Mouse (Mus musculus): ENCODE measurements around the gene Dip2a. TPM values are rescaled to one million over a fixed set of nuclear protein-coding genes. Genes with fewer than 3 reads are reported as not detected.

Gene Dip2a
- polyA plus RNA-seq, 1 experiment, result 12.5 TPM

- H3K4me3 ChIP-seq (ENCODE audit: low read depth, low read length), result no peak overlapping the region
- TF ChIP-seq CTCF (IDR thresholded peaks at IDR 0.05; ENCODE audit: low read depth, low read length), result no peak
- TF ChIP-seq EP300 (IDR thresholded peaks at IDR 0.05; ENCODE audit: insufficient read depth, low read depth, low read length), result no peak
- no peak for TF ChIP-seq POLR2A (IDR thresholded peaks at IDR 0.05; ENCODE audit: insufficient read depth, low read length)
- no peak overlapping the region for H3K27ac ChIP-seq (ENCODE audit: insufficient read depth, low read length)
- H3K9me3 ChIP-seq (replicated peaks; ENCODE audit: control insufficient read depth, insufficient read depth, low read length, poor library complexity, severe bottlenecking), result no peaks in the 10 kb centered on the region
- H3K4me1 ChIP-seq (ENCODE audit: control insufficient read depth, insufficient read depth, low read length), result peaks cover 3% of the 10 kb centered on the region
- H3K36me3 ChIP-seq (ENCODE audit: control insufficient read depth, insufficient read depth, low read length, poor library complexity, severe bottlenecking), result no peaks in the 10 kb centered on the region
- H3K9ac ChIP-seq (ENCODE audit: low read depth, poor library complexity, severe bottlenecking), result no peak overlapping the region
- no peaks in the 10 kb centered on the region for H3K27me3 ChIP-seq (ENCODE audit: control insufficient read depth, insufficient read depth, low read length, poor library complexity, severe bottlenecking)
Measured at GRCm38 (mm10) chr10:76300133-76300532, 45.0 kb downstream of the Dip2a start.

DNA sequence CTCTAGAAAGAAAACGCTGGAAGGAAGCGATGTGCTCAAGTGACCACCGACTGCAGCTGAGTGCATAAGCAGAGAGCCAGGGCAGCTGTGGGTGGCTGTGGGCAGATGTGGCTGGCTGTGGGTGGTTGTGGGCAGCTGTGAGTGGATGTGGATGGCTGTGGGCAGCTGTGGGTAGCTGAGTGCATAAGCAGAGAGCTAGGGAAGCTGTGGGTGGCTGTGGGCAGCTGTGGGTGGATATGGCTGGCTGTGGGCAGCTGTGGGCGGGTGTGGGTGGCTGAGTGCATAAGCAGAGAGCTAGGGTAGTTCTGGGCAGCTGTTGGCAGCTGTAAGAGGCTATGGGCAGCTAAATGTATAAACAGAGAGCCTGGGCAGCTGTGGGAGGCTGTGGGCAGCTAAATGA lies 51.9 kb downstream of the Dip2a start:
- no peak overlapping the region for H3K27ac ChIP-seq (ENCODE audit: insufficient read depth, low read length)
- H3K9me3 ChIP-seq (replicated peaks; ENCODE audit: control insufficient read depth, insufficient read depth, low read length, poor library complexity, severe bottlenecking), result no peaks in the 10 kb centered on the region
- H3K27me3 ChIP-seq (ENCODE audit: control insufficient read depth, insufficient read depth, low read length, poor library complexity, severe bottlenecking), result no peaks in the 10 kb centered on the region
- no peaks in the 10 kb centered on the region for H3K4me1 ChIP-seq (ENCODE audit: control insufficient read depth, insufficient read depth, low read length)
- H3K36me3 ChIP-seq (ENCODE audit: control insufficient read depth, insufficient read depth, low read length, poor library complexity, severe bottlenecking), result no peaks in the 10 kb centered on the region
- no peak overlapping the region for H3K4me3 ChIP-seq (ENCODE audit: low read depth, low read length)
- H3K9ac ChIP-seq (ENCODE audit: low read depth, poor library complexity, severe bottlenecking), result no peak overlapping the region
- no peak for TF ChIP-seq POLR2A (IDR thresholded peaks at IDR 0.05; ENCODE audit: insufficient read depth, low read length)
- no peak for TF ChIP-seq EP300 (IDR thresholded peaks at IDR 0.05; ENCODE audit: insufficient read depth, low read depth, low read length)
- no peak for TF ChIP-seq CTCF (IDR thresholded peaks at IDR 0.05; ENCODE audit: low read depth, low read length)

DNA sequence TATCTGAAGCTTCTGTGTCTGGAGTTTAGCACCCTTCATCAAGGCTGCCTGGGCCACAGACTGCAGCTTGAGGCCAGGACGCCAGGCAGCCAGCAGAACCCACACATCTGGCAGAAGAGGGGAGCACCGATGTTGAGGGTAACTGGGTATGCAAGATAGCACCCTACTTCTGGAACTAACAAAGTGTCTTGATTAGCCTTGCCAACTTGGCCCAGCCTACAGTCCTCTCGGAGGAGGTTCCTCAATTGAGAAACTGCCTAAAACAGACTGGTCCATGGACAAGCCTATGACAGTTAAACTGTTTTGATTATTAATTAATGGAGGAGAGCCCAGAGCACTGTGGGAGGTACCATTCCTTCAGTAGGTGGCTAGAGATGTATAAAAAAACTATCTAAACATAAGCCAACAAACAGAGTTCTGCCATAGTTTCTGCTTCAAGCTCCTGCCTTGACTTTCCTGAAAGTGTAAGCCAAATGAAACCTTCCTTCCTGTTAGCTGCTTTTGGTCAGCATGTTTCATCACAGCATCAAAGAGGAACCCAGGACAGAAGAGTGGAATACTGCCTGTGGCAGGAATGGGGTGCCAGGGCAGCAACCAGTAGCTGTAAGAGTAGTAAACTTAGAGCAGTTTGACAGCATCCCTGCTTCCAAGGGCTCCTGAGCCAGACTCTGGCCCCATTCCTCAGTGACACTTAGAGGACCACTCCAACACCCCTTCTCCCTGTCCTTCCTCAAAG lies 55.0 kb downstream of the Dip2a start:
- Histone ChIP-seq H3K27me3 (ENCODE audit: control insufficient read depth, insufficient read depth, low read length, poor library complexity, severe bottlenecking) (no peaks in the 10 kb centered on the region), H3K36me3 (ENCODE audit: control insufficient read depth, insufficient read depth, low read length, poor library complexity, severe bottlenecking) (no peaks in the 10 kb centered on the region), H3K9me3 (replicated peaks; ENCODE audit: control insufficient read depth, insufficient read depth, low read length, poor library complexity, severe bottlenecking) (no peaks in the 10 kb centered on the region), H3K9ac (ENCODE audit: low read depth, poor library complexity, severe bottlenecking) (no peak overlapping the region), H3K4me3 (ENCODE audit: low read depth, low read length) (no peak overlapping the region), H3K4me1 (ENCODE audit: control insufficient read depth, insufficient read depth, low read length) (no peaks in the 10 kb centered on the region), H3K27ac (ENCODE audit: insufficient read depth, low read length) (no peak overlapping the region)
- TF ChIP-seq EP300 (IDR thresholded peaks at IDR 0.05; ENCODE audit: insufficient read depth, low read depth, low read length) (no peak), CTCF (IDR thresholded peaks at IDR 0.05; ENCODE audit: low read depth, low read length) (no peak), POLR2A (IDR thresholded peaks at IDR 0.05; ENCODE audit: insufficient read depth, low read length) (no peak)

GRCm38 (mm10) chr10:76289052-76289451 lies 56.0 kb downstream of the Dip2a start:
- Histone ChIP-seq H3K36me3 (ENCODE audit: control insufficient read depth, insufficient read depth, low read length, poor library complexity, severe bottlenecking) (no peaks in the 10 kb centered on the region), H3K4me3 (ENCODE audit: low read depth, low read length) (no peak overlapping the region)

GRCm38 (mm10) chr10:76288268-76288993 lies 56.7 kb downstream of the Dip2a start:
- Histone ChIP-seq H3K4me1 (ENCODE audit: control insufficient read depth, insufficient read depth, low read length) (no peaks in the 10 kb centered on the region), H3K4me3 (ENCODE audit: low read depth, low read length) (no peak overlapping the region), H3K36me3 (ENCODE audit: control insufficient read depth, insufficient read depth, low read length, poor library complexity, severe bottlenecking) (no peaks in the 10 kb centered on the region), H3K9me3 (replicated peaks; ENCODE audit: control insufficient read depth, insufficient read depth, low read length, poor library complexity, severe bottlenecking) (no peaks in the 10 kb centered on the region), H3K27me3 (ENCODE audit: control insufficient read depth, insufficient read depth, low read length, poor library complexity, severe bottlenecking) (no peaks in the 10 kb centered on the region), H3K27ac (ENCODE audit: insufficient read depth, low read length) (no peak overlapping the region), H3K9ac (ENCODE audit: low read depth, poor library complexity, severe bottlenecking) (no peak overlapping the region)
- TF ChIP-seq CTCF (IDR thresholded peaks at IDR 0.05; ENCODE audit: low read depth, low read length) (no peak), EP300 (IDR thresholded peaks at IDR 0.05; ENCODE audit: insufficient read depth, low read depth, low read length) (no peak), POLR2A (IDR thresholded peaks at IDR 0.05; ENCODE audit: insufficient read depth, low read length) (no peak)

More at GRCm38 (mm10) chr10:76289052-76289451, 56.0 kb downstream of the Dip2a start:
- no peaks in the 10 kb centered on the region for H3K27me3 ChIP-seq (ENCODE audit: control insufficient read depth, insufficient read depth, low read length, poor library complexity, severe bottlenecking)
- H3K27ac ChIP-seq (ENCODE audit: insufficient read depth, low read length), result no peak overlapping the region
- TF ChIP-seq EP300 (IDR thresholded peaks at IDR 0.05; ENCODE audit: insufficient read depth, low read depth, low read length) (no peak), CTCF (IDR thresholded peaks at IDR 0.05; ENCODE audit: low read depth, low read length) (no peak), POLR2A (IDR thresholded peaks at IDR 0.05; ENCODE audit: insufficient read depth, low read length) (no peak)
- H3K4me1 ChIP-seq (ENCODE audit: control insufficient read depth, insufficient read depth, low read length), result no peaks in the 10 kb centered on the region
- H3K9me3 ChIP-seq (replicated peaks; ENCODE audit: control insufficient read depth, insufficient read depth, low read length, poor library complexity, severe bottlenecking), result no peaks in the 10 kb centered on the region
- no peak overlapping the region for H3K9ac ChIP-seq (ENCODE audit: low read depth, poor library complexity, severe bottlenecking)

Data from ES-Bruce4 (cell line).